Mouse (Mus musculus) ES-Bruce4 (cell line): ENCODE measurements around the gene Srrm2. TPM values are rescaled to one million over a fixed set of nuclear protein-coding genes. Genes with fewer than 3 reads are reported as not detected.
A peak's percentile ranks its signal among the peaks of the same experiment; 100 is the strongest.

Source experiments
- H3K27ac ChIP-seq: 2 replicates; pipeline ENCODE4 v1.5.1; 2012; ENCODE audit warnings: low read length, inconsistent platforms; ENCODE audit not compliant: insufficient read depth
- H3K27me3 ChIP-seq: 2 replicates; pipeline ENCODE4 v1.6.1; 2012; ENCODE audit warnings: mild to moderate bottlenecking, low read length, inconsistent platforms; ENCODE audit not compliant: control insufficient read depth, poor library complexity, insufficient read depth, severe bottlenecking
- H3K36me3 ChIP-seq: 2 replicates; pipeline ENCODE4 v1.6.1; 2012; ENCODE audit warnings: inconsistent platforms, mild to moderate bottlenecking, low read length, moderate library complexity; ENCODE audit not compliant: control insufficient read depth, poor library complexity, insufficient read depth, severe bottlenecking
- H3K4me1 ChIP-seq: one replicate; pipeline ENCODE4 v1.8.1; 2011; ENCODE audit warnings: low read length; ENCODE audit not compliant: control insufficient read depth, insufficient read depth
- H3K4me3 ChIP-seq: 2 replicates; pipeline ENCODE4 v1.5.1; 2011; ENCODE audit warnings: low read depth, mild to moderate bottlenecking, low read length
- H3K9ac ChIP-seq: 2 replicates; pipeline ENCODE4 v1.6.1; 2012; ENCODE audit warnings: low read depth, mild to moderate bottlenecking, inconsistent platforms; ENCODE audit not compliant: poor library complexity, severe bottlenecking
- H3K9me3 ChIP-seq: replicated peaks from 2 replicates; pipeline ENCODE4 v1.6.1; 2012; ENCODE audit warnings: mild to moderate bottlenecking, low read length, inconsistent platforms; ENCODE audit not compliant: control insufficient read depth, poor library complexity, insufficient read depth, severe bottlenecking
- CTCF ChIP-seq: IDR thresholded peaks from one replicate; pipeline ENCODE4 v1.8.1; 2011; ENCODE audit warnings: low read depth, low read length
- EP300 ChIP-seq: IDR thresholded peaks from 2 replicates; pipeline ENCODE4 v1.6.1; 2011; ENCODE audit warnings: low read depth, low read length; ENCODE audit not compliant: insufficient read depth
- POLR2A ChIP-seq: IDR thresholded peaks from one replicate; pipeline ENCODE4 v1.8.1; 2011; ENCODE audit warnings: low read length; ENCODE audit not compliant: insufficient read depth
- polyA plus RNA-seq: library from polyadenylated mRNA; stranded (reverse); fragments of >200 nt; gene quantifications from 2 replicates; pipeline ENCODE4 v1.2.4, GENCODE M21; 2011; ENCODE audit warnings: low read depth; ENCODE audit not compliant: missing spikeins, insufficient read depth, insufficient read length

Srrm2 gene
- polyA plus RNA-seq, 1 experiment: 560 TPM

DNA sequence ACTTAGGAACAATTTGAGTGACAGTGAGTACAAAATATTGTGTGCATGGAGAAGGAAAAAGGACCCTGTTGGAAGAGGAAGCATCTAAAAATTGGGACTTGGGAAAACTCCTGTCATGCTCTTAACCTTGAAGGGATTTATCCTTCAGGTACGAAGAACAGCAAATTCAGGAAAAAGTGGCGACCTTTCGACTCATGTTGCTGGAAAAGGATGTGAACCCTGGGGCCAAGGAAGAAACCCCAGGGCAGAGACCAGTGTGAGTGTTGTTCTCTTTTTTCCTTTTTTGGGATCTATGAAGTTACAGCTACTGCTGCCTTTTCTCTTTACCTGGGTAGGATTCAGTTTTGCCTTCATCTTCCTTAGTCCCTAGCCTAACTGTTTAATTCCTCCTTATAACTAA, 17.6 kb downstream of the Srrm2 start:
- Histone ChIP-seq H3K27me3 (no peaks in the 10 kb centered on the region), H3K9me3 (peaks cover 12% of the 10 kb centered on the region), H3K4me1 (no peaks in the 10 kb centered on the region), H3K4me3 (no peak overlapping the region), H3K27ac (no peak overlapping the region), H3K9ac (no peak overlapping the region), H3K36me3 (peaks cover 59% of the 10 kb centered on the region)
- TF ChIP-seq CTCF: no peak
- no peak for TF ChIP-seq EP300
- TF ChIP-seq POLR2A: no peak

DNA sequence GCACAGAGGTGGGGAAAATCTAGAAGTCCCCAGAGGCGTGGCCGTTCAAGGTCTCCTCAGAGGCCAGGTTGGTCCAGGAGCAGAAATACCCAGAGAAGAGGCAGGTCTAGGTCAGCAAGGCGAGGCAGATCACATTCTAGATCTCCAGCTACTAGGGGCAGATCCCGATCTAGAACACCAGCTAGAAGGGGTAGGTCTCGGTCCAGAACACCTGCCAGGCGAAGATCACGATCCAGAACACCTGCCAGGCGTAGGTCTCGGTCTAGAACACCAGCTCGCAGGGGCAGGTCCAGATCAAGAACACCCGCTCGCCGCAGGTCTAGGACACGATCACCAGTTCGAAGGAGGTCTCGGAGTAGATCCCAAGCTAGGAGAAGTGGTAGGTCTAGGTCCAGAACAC, 25.3 kb downstream of the Srrm2 start:
- Histone ChIP-seq H3K27ac (no peak overlapping the region), H3K4me1 (peaks cover 3% of the 10 kb centered on the region), H3K9me3 (peaks cover 70% of the 10 kb centered on the region), H3K4me3 (no peak overlapping the region), H3K27me3 (no peaks in the 10 kb centered on the region), H3K9ac (no peak overlapping the region), H3K36me3 (peaks cover 96% of the 10 kb centered on the region)
- TF ChIP-seq POLR2A (no peak), CTCF (no peak), EP300 (no peak)

DNA sequence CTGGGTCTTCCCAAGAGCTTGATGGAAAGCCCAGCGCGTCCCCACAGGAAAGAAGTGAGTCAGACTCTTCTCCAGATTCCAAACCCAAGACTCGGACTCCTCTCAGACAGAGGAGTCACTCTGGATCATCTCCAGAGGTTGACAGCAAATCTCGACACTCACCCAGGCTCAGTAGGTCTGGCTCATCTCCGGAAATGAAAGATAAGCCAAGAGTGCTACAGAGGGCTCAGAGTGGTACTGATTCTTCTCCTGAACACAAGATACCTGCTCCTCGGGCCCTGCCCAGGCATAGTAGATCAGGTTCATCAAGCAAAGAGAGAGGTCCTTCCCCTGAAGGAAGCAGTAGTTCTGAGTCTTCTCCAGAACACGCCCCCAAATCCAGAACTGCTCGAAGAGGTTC, 28.2 kb downstream of the Srrm2 start:
- no peak for TF ChIP-seq CTCF
- no peak for TF ChIP-seq EP300
- no peak for TF ChIP-seq POLR2A
- Histone ChIP-seq H3K9me3 (peaks cover 58% of the 10 kb centered on the region), H3K4me1 (peaks cover 8% of the 10 kb centered on the region)

DNA sequence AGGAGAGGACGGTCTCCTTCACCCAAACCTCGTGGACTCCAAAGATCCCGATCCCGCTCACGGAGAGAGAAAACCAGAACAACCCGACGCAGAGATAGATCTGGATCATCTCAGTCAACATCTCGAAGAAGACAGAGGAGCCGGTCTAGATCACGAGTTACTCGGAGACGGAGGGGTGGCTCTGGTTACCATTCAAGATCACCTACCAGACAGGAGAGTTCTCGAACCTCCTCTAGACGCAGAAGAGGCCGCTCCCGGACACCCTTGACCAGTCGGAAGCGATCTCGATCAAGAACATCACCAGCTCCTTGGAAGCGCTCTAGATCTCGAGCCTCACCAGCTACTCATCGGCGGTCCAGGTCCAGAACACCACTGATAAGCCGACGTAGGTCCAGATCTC, 28.9 kb downstream of the Srrm2 start:
- H3K4me3 ChIP-seq: no peak overlapping the region
- H3K9ac ChIP-seq: no peak overlapping the region
- peaks cover 94% of the 10 kb centered on the region for H3K36me3 ChIP-seq
- H3K27ac ChIP-seq: no peak overlapping the region
- no peak for TF ChIP-seq POLR2A
- TF ChIP-seq CTCF: no peak
- no peak for TF ChIP-seq EP300
- no peaks in the 10 kb centered on the region for H3K27me3 ChIP-seq
- peaks cover 52% of the 10 kb centered on the region for H3K9me3 ChIP-seq
- peaks cover 8% of the 10 kb centered on the region for H3K4me1 ChIP-seq

More for the DNA sequence above, 28.2 kb downstream of the Srrm2 start:
- Histone ChIP-seq H3K36me3 (peaks cover 95% of the 10 kb centered on the region), H3K9ac (no peak overlapping the region), H3K27me3 (no peaks in the 10 kb centered on the region), H3K4me3 (no peak overlapping the region), H3K27ac (no peak overlapping the region)

DNA sequence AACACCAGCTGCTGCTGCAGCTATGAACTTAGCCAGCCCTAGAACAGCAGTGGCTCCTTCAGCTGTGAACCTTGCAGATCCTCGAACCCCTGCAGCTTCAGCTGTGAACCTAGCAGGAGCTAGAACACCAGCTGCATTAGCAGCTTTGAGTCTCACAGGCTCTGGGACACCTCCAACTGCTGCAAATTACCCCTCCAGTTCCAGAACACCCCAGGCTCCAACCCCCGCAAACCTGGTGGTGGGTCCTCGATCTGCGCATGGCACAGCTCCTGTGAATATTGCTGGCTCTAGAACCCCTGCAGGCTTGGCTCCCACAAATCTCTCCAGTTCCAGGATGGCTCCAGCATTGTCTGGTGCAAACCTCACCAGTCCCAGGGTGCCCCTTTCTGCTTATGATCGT, 30.4 kb downstream of the Srrm2 start:
- Histone ChIP-seq H3K4me3 (no peak overlapping the region), H3K4me1 (peaks cover 8% of the 10 kb centered on the region), H3K27ac (no peak overlapping the region), H3K36me3 (peaks cover 94% of the 10 kb centered on the region), H3K27me3 (no peaks in the 10 kb centered on the region), H3K9me3 (peaks cover 37% of the 10 kb centered on the region), H3K9ac (no peak overlapping the region)
- no peak for TF ChIP-seq CTCF
- TF ChIP-seq POLR2A: no peak
- TF ChIP-seq EP300: no peak

DNA sequence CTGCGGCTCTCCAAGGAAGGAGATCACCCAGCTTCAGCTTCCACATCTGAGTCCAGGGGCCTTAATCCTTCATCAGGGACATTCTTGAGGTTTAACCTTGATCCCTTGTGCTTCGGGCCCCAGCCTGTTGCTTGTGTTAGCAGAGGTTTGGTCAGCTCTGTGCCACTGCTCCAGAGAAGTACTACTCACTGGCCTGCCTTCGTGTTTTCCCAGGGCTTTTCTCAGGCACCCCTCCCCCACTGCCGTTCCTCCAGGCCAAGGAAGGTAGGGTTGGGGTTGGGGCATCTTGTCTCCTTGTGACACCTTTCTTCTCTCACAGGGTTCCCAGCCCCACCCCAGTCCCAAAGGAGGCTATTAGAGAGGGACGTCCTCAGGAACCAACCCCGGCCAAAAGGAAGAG, 31.8 kb downstream of the Srrm2 start:
- no peak overlapping the region for H3K9ac ChIP-seq
- no peaks in the 10 kb centered on the region for H3K27me3 ChIP-seq
- peaks cover 24% of the 10 kb centered on the region for H3K9me3 ChIP-seq
- peak overlapping the region; percentile 24 for H3K27ac ChIP-seq
- H3K36me3 ChIP-seq: peaks cover 94% of the 10 kb centered on the region
- TF ChIP-seq CTCF (no peak), EP300 (0 out of 2 replicates have a peak, but pooled peaks have one; percentile 7)
- H3K4me3 ChIP-seq: no peak overlapping the region
- H3K4me1 ChIP-seq: peaks cover 8% of the 10 kb centered on the region
